Mouse (Mus musculus): ENCODE measurements around the gene Brap. TPM values are rescaled to one million over a fixed set of nuclear protein-coding genes. Genes with fewer than 3 reads are reported as not detected.

Brap gene
- total and polyA plus RNA-seq, 3 experiments = 40.3 to 176 (median 42.4) TPM

- no peak overlapping the region for H3K4me3 ChIP-seq (ENCODE audit: control insufficient read depth in 1 of 2, insufficient read depth in 1 of 2, low read depth in 2 of 2, low read length in 2 of 2)
- no peak overlapping the region for H3K9ac ChIP-seq (ENCODE audit: control insufficient read depth, low read depth, low read length, poor library complexity, severe bottlenecking)
- no peaks in the 10 kb centered on the region for H3K4me1 ChIP-seq (ENCODE audit: control insufficient read depth in 1 of 2, insufficient read depth in 2 of 2, low read length in 2 of 2)
- H3K36me3 ChIP-seq (ENCODE audit: control insufficient read depth in 1 of 2, insufficient read depth in 2 of 2, low read length in 2 of 2) = peaks cover 0 to 9% of the 10 kb centered on the region in 2 experiments; a peak in 2 of 4 replicates
- no peaks in the 10 kb centered on the region for H3K27me3 ChIP-seq (ENCODE audit: control insufficient read depth in 1 of 2, insufficient read depth in 2 of 2, low read length in 2 of 2)
- no peak overlapping the region for H3K27ac ChIP-seq (ENCODE audit: control insufficient read depth, low read depth, low read length)
- DNase-seq (ENCODE audit: low read depth, low spot score) = no peak
- H3K79me2 ChIP-seq (ENCODE audit: control insufficient read depth, insufficient read depth, low read length, poor library complexity) = peaks cover 27% of the 10 kb centered on the region
- no peak for TF ChIP-seq MAZ (IDR thresholded peaks at IDR 0.05; ENCODE audit: low read depth, low read length)
- no peak for TF ChIP-seq MAFK (IDR thresholded peaks at IDR 0.05; ENCODE audit: borderline replicate concordance, low read depth, low read length)
- TF ChIP-seq ELF1 (IDR thresholded peaks at IDR 0.05; ENCODE audit: low read depth, low read length) = no peak
- no peak for TF ChIP-seq CTCF (IDR thresholded peaks at IDR 0.05 in 2 of 3, conservative IDR thresholded peaks at IDR 0.05 in 1 of 3; ENCODE audit: control insufficient read depth in 1 of 3, insufficient read depth in 1 of 3, low read depth in 2 of 3, low read length in 3 of 3, poor library complexity in 1 of 3, severe bottlenecking in 1 of 3)
- no peak for TF ChIP-seq E2F4 (IDR thresholded peaks at IDR 0.05; ENCODE audit: borderline replicate concordance, low read depth, low read length)
- no peak for TF ChIP-seq ZKSCAN1 (IDR thresholded peaks at IDR 0.05; ENCODE audit: low read depth, low read length)
- no peak for TF ChIP-seq BHLHE40 (IDR thresholded peaks at IDR 0.05; ENCODE audit: borderline replicate concordance, low read depth, low read length)
- no peak for TF ChIP-seq SIN3A (IDR thresholded peaks at IDR 0.05; ENCODE audit: low read length)
- TF ChIP-seq SMC3 (IDR thresholded peaks at IDR 0.05; ENCODE audit: low read depth, low read length) = no peak
- TF ChIP-seq HCFC1 (IDR thresholded peaks at IDR 0.05; ENCODE audit: low read depth, low read length) = no peak
- no peak for TF ChIP-seq EP300 (IDR thresholded peaks at IDR 0.05; ENCODE audit: low read depth in 1 of 2, low read length in 2 of 2)
- TF ChIP-seq NRF1 (IDR thresholded peaks at IDR 0.05; ENCODE audit: insufficient read depth, low read depth, low read length, poor library complexity, severe bottlenecking) = no peak
- TF ChIP-seq MYB (IDR thresholded peaks at IDR 0.05; ENCODE audit: low read depth, low read length) = no peak
- TF ChIP-seq GATA1 (IDR thresholded peaks at IDR 0.05; ENCODE audit: low read depth, low read length) = no peak
- TF ChIP-seq NELFE (IDR thresholded peaks at IDR 0.05; ENCODE audit: low read depth, low read length) = no peak
- H3K9me3 ChIP-seq (replicated peaks; ENCODE audit: insufficient read depth, low read length) = no peaks in the 10 kb centered on the region
Measured at GRCm38 (mm10) chr5:121730057-121730456, 69.7 kb downstream of the Brap start.

DNA sequence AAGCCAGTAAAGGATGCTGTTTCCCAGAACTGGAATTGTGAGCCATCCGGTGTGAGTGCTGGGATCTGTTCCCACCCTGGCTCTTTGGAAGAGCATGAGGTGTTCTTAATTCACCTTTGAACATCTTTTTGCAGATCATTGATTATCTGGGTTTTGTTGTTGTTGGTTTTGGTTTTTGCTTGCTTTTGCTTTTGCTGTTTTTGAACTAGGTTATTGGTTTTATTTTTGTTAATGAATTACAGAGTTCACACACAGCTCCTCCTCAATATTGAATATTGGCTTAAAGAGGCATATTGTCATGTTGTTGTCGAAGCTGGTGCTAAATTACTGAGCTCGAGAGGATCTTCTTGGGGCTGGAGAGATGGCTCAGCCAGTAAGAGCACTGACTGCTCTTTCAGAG lies 76.3 kb downstream of the Brap start:
- Histone ChIP-seq H3K27me3 (ENCODE audit: control insufficient read depth in 1 of 2, insufficient read depth in 2 of 2, low read length in 2 of 2) (no peaks in the 10 kb centered on the region), H3K4me1 (ENCODE audit: control insufficient read depth in 1 of 2, insufficient read depth in 2 of 2, low read length in 2 of 2) (no peaks in the 10 kb centered on the region), H3K79me2 (ENCODE audit: control insufficient read depth, insufficient read depth, low read length, poor library complexity) (peaks cover 17% of the 10 kb centered on the region), H3K9me3 (replicated peaks; ENCODE audit: insufficient read depth, low read length) (no peaks in the 10 kb centered on the region), H3K27ac (ENCODE audit: control insufficient read depth, low read depth, low read length) (no peak overlapping the region), H3K36me3 (ENCODE audit: control insufficient read depth in 1 of 2, insufficient read depth in 2 of 2, low read length in 2 of 2) (peaks cover 0 to 5% of the 10 kb centered on the region in 2 experiments; a peak in 2 of 4 replicates), H3K4me3 (ENCODE audit: control insufficient read depth in 1 of 2, insufficient read depth in 1 of 2, low read depth in 2 of 2, low read length in 2 of 2) (no peak overlapping the region), H3K9ac (ENCODE audit: control insufficient read depth, low read depth, low read length, poor library complexity, severe bottlenecking) (no peak overlapping the region)
- TF ChIP-seq CHD1 (IDR thresholded peaks at IDR 0.05; ENCODE audit: low read depth, low read length) (no peak), RAD21 (IDR thresholded peaks at IDR 0.05; ENCODE audit: low read depth, low read length) (no peak)
- DNase-seq (ENCODE audit: low read depth, low spot score) = no peak

Other genes with a start within 250 kb of the Brap start
- 1.6 and 1.7 TPM in 2 replicates for gene Tmem116, start 208.7 kb upstream of the Brap start, total RNA-seq (2012; rRNA removed)
- gene Tmem116, start 208.7 kb upstream of the Brap start, polyA plus RNA-seq (2012; ENCODE audit: insufficient read depth in 1 of 2, insufficient read length in 2 of 2, low read depth in 1 of 2, low replicate concordance in 2 of 2, missing spikeins in 1 of 2) = 1 to 10 TPM in 1 of 2 experiments, not detected in 1; 2.6 TPM
- gene Erp29, start 208.1 kb upstream of the Brap start, total RNA-seq (2012; rRNA removed) = 159 and 167 TPM in 2 replicates
- 100 to 1,000 TPM in 1 of 2 experiments, not detected in 1; 244 TPM for gene Erp29, start 208.1 kb upstream of the Brap start, polyA plus RNA-seq (2012; ENCODE audit: insufficient read depth in 1 of 2, insufficient read length in 2 of 2, low read depth in 1 of 2, low replicate concordance in 2 of 2, missing spikeins in 1 of 2)
- not detected in 2 replicates for gene Adam1b, start 157.1 kb upstream of the Brap start, total RNA-seq (2012; rRNA removed)
- under 1 TPM in 1 of 2 experiments, not detected in 1; 0.06 TPM for gene Adam1b, start 157.1 kb upstream of the Brap start, polyA plus RNA-seq (2012; ENCODE audit: insufficient read depth in 1 of 2, insufficient read length in 2 of 2, low read depth in 1 of 2, low replicate concordance in 2 of 2, missing spikeins in 1 of 2)
- 0.92 and 1.9 TPM in 2 replicates for gene Adam1a, start 115.1 kb upstream of the Brap start, total RNA-seq (2012; rRNA removed)
- gene Adam1a, start 115.1 kb upstream of the Brap start, polyA plus RNA-seq (2012; ENCODE audit: insufficient read depth in 1 of 2, insufficient read length in 2 of 2, low read depth in 1 of 2, low replicate concordance in 2 of 2, missing spikeins in 1 of 2) = 1 to 10 TPM in 1 of 2 experiments, not detected in 1; 1.0 TPM
- gene Gm42878, start 115.1 kb upstream of the Brap start, total RNA-seq (2012; rRNA removed) = 0.20 TPM in 1 of 2 replicates, not detected in the other
- not detected for gene Gm42878, start 115.1 kb upstream of the Brap start, polyA plus RNA-seq (2012; ENCODE audit: insufficient read depth in 1 of 2, insufficient read length in 2 of 2, low read depth in 1 of 2, low replicate concordance in 2 of 2, missing spikeins in 1 of 2)
- 49.6 and 66.3 TPM in 2 replicates for gene Mapkapk5, start 114.7 kb upstream of the Brap start, total RNA-seq (2012; rRNA removed)
- 10 to 100 TPM in 1 of 2 experiments, not detected in 1; 74.8 TPM for gene Mapkapk5, start 114.7 kb upstream of the Brap start, polyA plus RNA-seq (2012; ENCODE audit: insufficient read depth in 1 of 2, insufficient read length in 2 of 2, low read depth in 1 of 2, low replicate concordance in 2 of 2, missing spikeins in 1 of 2)
- gene Aldh2, start 66.7 kb upstream of the Brap start, total RNA-seq (2012; rRNA removed) = 116 and 198 TPM in 2 replicates
- 100 to 1,000 TPM; 267 to 471 TPM for gene Aldh2, start 66.7 kb upstream of the Brap start, polyA plus RNA-seq (2012; ENCODE audit: insufficient read depth in 1 of 2, insufficient read length in 2 of 2, low read depth in 1 of 2, low replicate concordance in 2 of 2, missing spikeins in 1 of 2)
- gene Acad12, start 41.6 kb upstream of the Brap start, total RNA-seq (2012; rRNA removed) = 2.6 and 2.8 TPM in 2 replicates
- gene Acad12, start 41.6 kb upstream of the Brap start, polyA plus RNA-seq (2012; ENCODE audit: insufficient read depth in 1 of 2, insufficient read length in 2 of 2, low read depth in 1 of 2, low replicate concordance in 2 of 2, missing spikeins in 1 of 2) = 1 to 10 TPM in 1 of 2 experiments, not detected in 1; 6.4 TPM
- 4.3 and 4.4 TPM in 2 replicates for gene Acad10, start within 50 bp of the Brap start, total RNA-seq (2012; rRNA removed)
- 1 to 10 TPM in 1 of 2 experiments, not detected in 1; 5.9 TPM for gene Acad10, start within 50 bp of the Brap start, polyA plus RNA-seq (2012; ENCODE audit: insufficient read depth in 1 of 2, insufficient read length in 2 of 2, low read depth in 1 of 2, low replicate concordance in 2 of 2, missing spikeins in 1 of 2)
- gene Atxn2, start 50.8 kb downstream of the Brap start, total RNA-seq (2012; rRNA removed) = 16.3 and 18.5 TPM in 2 replicates
- 100 to 1,000 TPM in 1 of 2 experiments, 10 to 100 TPM in 1; 85.4 to 476 TPM for gene Atxn2, start 50.8 kb downstream of the Brap start, polyA plus RNA-seq (2012; ENCODE audit: insufficient read depth in 1 of 2, insufficient read length in 2 of 2, low read depth in 1 of 2, low replicate concordance in 2 of 2, missing spikeins in 1 of 2)
- gene Sh2b3, start 177.1 kb downstream of the Brap start, total RNA-seq (2012; rRNA removed) = 14.0 and 18.1 TPM in 2 replicates
- 10 to 100 TPM in 1 of 2 experiments, not detected in 1; 43.2 TPM for gene Sh2b3, start 177.1 kb downstream of the Brap start, polyA plus RNA-seq (2012; ENCODE audit: insufficient read depth in 1 of 2, insufficient read length in 2 of 2, low read depth in 1 of 2, low replicate concordance in 2 of 2, missing spikeins in 1 of 2)
- 6.6 and 8.1 TPM in 2 replicates for gene Pheta1, start 188.4 kb downstream of the Brap start, total RNA-seq (2012; rRNA removed)
- 1 to 10 TPM in 1 of 2 experiments, not detected in 1; 8.8 TPM for gene Pheta1, start 188.4 kb downstream of the Brap start, polyA plus RNA-seq (2012; ENCODE audit: insufficient read depth in 1 of 2, insufficient read length in 2 of 2, low read depth in 1 of 2, low replicate concordance in 2 of 2, missing spikeins in 1 of 2)

All from MEL (cell line).